Mouse (Mus musculus) E14TG2a.4 (cell line): ENCODE data around the gene Celsr1.

Experiments used
- CTCF ChIP-seq: conservative IDR thresholded peaks from 2 replicates; pipeline ENCODE4 v1.5.1; 2014; ENCODE audit warnings: low read length
- NANOG ChIP-seq: IDR thresholded peaks from 2 replicates; pipeline ENCODE4 v1.6.1; 2014; ENCODE audit warnings: borderline replicate concordance, low read length, mixed read lengths

GRCm38 (mm10) chr15:86058394-86058915, 24.9 kb upstream of the Celsr1 start:
- TF ChIP-seq CTCF: no peak
- no peak for TF ChIP-seq NANOG
